Mouse (Mus musculus): ENCODE measurements around the gene St6gal2.

GRCm38 (mm10) chr17:55460187-55460586, 15.0 kb downstream of the St6gal2 start:
- TF ChIP-seq CTCF (IDR thresholded peaks at IDR 0.05; ENCODE audit: borderline replicate concordance, insufficient read depth, low read length) (no peak), POLR2A (IDR thresholded peaks at IDR 0.05; ENCODE audit: low read depth, low read length) (no peak)

Data from embryonic fibroblast, embryonic 13.5 days (primary cell).